Mouse (Mus musculus) cerebellum, adult 2 months (tissue): Measurements from ENCODE around the gene Yipf3. TPM values are rescaled to one million over a fixed set of nuclear protein-coding genes. Genes with fewer than 3 reads are reported as not detected.

Experiments
- DNase-seq, 2 experiments: peaks; one replicate each; pipeline ENCODE4 v3.0.0; 2021
- H3K27ac ChIP-seq: fragments of 200-500 bp; 2 replicates; pipeline ENCODE4 v1.5.1; 2012; ENCODE audit warnings: low read length, control low read depth, inconsistent platforms; ENCODE audit not compliant: insufficient read depth
- H3K27me3 ChIP-seq: fragments of 200-500 bp; 2 replicates; pipeline ENCODE4 v1.6.1; 2012; ENCODE audit warnings: inconsistent platforms, mild to moderate bottlenecking, low read length, moderate library complexity; ENCODE audit not compliant: control insufficient read depth, insufficient read depth
- H3K4me1 ChIP-seq: fragments of 200-500 bp; 2 replicates; pipeline ENCODE4 v1.6.1; 2011; ENCODE audit warnings: low read length; ENCODE audit not compliant: control insufficient read depth, insufficient read depth
- H3K4me3 ChIP-seq: fragments of 200-500 bp; replicated peaks from 2 replicates; pipeline ENCODE3; 2011; ENCODE audit warnings: mild to moderate bottlenecking, low read depth, low read length, control low read depth; ENCODE audit not compliant: insufficient read depth
- CTCF ChIP-seq: fragments of 200-500 bp; IDR thresholded peaks from 2 replicates; pipeline ENCODE4 v1.5.1; 2011; ENCODE audit warnings: low read depth, mild to moderate bottlenecking, control low read depth, low read length, moderate library complexity, borderline replicate concordance; ENCODE audit not compliant: insufficient read depth
- POLR2A ChIP-seq: fragments of 200-500 bp; IDR thresholded peaks from 2 replicates; pipeline ENCODE4 v1.6.1; 2011; ENCODE audit warnings: low read length, control low read depth, borderline replicate concordance; ENCODE audit not compliant: insufficient read depth
- WGBS: fragments of 180-500 bp; shearing (Covaris S2); methylation state at CpG from one replicate; pipeline ENCODE4 v1.1.7; 2018; 5-methylcytosine and 5-hydroxymethylcytosine counted together
- polyA plus RNA-seq: library from polyadenylated mRNA; depleted of rRNA; stranded (reverse); fragments of >200 nt; gene quantifications from 2 replicates; pipeline ENCODE4 v1.2.3, GENCODE M21; 2012

Yipf3 gene
- polyA plus RNA-seq, 1 experiment, result 111 TPM

DNA sequence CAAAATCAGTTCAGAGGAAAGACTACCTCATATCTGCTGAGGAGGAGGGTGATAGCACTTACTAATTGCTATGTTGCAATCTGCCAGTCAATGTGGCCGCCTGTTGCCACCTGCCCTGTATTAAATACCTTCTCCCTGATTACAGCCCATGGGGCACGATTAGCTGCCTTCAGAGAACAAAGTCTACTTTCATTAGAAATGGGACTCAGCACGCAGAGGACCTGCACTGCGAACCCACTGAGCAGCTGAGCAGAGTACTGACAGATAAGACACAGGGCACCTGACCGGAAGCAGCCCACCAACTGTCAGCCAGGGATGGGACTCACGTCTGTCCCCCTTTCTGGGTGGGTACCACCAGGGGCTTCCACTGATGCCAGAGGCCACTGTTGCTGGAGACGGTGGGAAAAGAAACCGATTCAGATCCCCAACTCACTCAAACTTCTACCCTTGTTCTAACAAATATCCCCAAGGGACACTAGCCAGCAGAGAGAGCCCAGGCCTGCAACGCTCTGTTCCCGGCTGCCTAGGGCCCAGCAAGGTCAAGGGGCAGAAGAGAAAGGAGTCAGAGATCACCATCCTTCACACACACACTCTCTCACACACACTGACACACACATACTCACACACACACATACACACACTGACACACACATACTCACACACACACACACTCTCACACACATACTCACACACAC, 20.3 kb downstream of the Yipf3 start:
- TF ChIP-seq POLR2A (no peak), CTCF (no peak)
- WGBS, result 75% methylated on average over 10 of the region's 10 CpGs
- H3K4me3 ChIP-seq, result no peak overlapping the region
- H3K4me1 ChIP-seq, result no peaks in the 10 kb centered on the region
- H3K27ac ChIP-seq, result no peak overlapping the region
- DNase-seq, result no peak
- H3K27me3 ChIP-seq, result no peaks in the 10 kb centered on the region

DNA sequence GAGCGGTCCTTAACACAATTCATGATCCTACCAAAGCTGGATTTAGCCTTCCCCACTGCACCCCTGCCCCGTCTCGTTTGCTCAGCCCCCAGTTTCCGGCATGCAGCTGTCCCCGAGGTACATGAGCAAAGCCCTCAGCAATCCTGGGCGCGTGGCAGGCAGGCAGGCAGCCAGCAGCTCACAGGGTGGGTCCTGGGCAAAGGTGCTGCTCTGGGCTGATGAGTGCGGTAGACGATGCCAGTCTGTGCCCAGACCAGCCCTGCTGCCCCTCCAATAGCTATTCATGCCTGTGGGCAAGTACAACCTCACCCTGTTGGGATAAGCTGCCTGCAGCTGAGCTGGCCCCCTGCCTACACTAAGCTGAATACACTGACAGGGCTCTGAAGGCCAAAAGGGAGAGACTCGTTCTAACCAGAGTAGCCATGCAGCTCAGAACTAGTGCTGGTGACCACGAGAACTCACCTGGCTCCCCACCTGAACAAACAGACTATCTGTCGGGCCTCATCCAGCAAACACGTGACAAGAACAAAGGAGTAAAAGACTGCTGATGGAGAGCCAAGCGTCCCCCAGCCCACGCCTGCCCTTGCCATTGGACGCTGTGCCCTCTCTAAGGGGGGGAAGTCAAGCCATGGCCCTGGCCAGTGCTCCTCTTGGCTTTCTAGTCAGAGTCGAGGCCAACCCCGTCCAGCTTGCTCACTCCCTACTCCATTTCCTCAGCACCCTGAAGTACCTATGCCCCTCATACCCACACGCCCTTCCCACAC, 22.1 kb downstream of the Yipf3 start:
- TF ChIP-seq CTCF (no peak), POLR2A (no peak)

DNA sequence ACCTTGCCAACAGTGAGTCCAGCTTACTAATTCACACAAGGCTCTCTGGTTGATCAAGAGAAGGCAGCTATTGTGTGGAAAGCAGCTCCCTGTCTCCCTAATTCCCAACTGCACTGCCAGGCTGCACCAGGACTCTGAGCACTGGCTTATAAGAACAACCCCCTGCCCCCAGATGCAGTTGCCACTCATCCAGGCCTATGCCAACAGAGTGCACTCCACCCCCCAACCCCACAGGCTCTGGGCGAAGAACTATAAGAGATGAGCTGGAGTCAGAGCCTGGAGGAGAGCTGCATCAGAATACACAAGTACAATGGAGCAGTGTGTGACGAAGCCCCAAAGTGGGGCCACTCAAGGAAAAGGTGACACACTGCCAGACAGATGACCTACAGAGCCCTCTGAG, 24.2 kb downstream of the Yipf3 start:
- H3K4me1 ChIP-seq, result no peaks in the 10 kb centered on the region
- H3K27ac ChIP-seq, result no peak overlapping the region
- TF ChIP-seq CTCF (no peak), POLR2A (no peak)
- no peak overlapping the region for H3K4me3 ChIP-seq
- 84% methylated on average over 2 of the region's 2 CpGs for WGBS
- no peaks in the 10 kb centered on the region for H3K27me3 ChIP-seq
- peak in 1 of 2 experiments; percentile 20 for DNase-seq

More for the DNA sequence above, 22.1 kb downstream of the Yipf3 start:
- Histone ChIP-seq H3K27ac (no peak overlapping the region), H3K27me3 (no peaks in the 10 kb centered on the region), H3K4me1 (no peaks in the 10 kb centered on the region), H3K4me3 (no peak overlapping the region)
- peak in 1 of 2 experiments; percentile 17 for DNase-seq
- 53% methylated on average over 19 of the region's 19 CpGs for WGBS

DNA sequence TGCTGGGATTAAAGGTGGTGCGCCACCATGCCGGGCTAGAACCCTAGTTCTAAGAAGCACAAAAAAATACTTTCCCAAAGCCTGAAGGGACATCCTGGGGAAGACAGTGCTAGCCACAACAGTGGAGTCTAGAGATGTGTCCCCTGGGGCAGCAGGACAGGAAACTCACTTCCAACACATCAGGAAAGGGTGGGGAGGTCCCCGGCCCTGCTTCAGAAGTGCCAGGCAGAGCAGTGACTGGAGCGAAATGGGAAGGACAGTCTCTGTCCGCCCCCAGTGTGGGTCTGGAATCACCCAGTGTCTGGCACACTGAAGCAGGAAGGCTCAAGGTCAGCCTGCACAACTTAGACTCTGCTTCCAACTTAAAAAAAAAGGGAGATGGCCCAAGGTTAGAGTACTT, 24.8 kb downstream of the Yipf3 start:
- TF ChIP-seq POLR2A (no peak), CTCF (no peak)
- no peaks in the 10 kb centered on the region for H3K27me3 ChIP-seq
- 88% methylated on average over 5 of the region's 5 CpGs for WGBS

DNA sequence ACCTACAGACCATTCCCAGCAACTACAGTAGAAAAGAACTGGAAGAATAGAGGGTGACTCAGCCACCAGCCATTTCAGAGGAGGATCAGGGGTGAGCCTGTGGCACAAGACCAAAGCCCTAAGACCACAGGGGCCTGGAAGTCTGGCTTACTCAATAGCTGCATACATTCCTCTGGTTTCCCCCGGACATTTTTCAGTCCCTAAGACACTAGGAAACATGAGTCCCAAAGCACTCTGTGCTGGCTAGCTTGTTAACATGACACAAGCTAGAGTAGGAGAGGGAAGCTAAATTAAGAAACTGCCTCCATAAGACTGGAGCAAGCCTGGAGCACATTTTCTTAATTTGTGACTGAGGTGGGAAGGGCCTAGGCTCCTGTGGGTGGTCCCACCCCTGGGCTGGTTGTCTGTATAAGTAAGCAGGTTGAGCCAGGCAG, 25.9 kb downstream of the Yipf3 start:
- Histone ChIP-seq H3K4me3 (no peak overlapping the region), H3K27me3 (no peaks in the 10 kb centered on the region), H3K4me1 (no peaks in the 10 kb centered on the region), H3K27ac (no peak overlapping the region)
- 39% methylated on average over 1 of the region's 1 CpGs for WGBS
- TF ChIP-seq CTCF (no peak), POLR2A (no peak)
- DNase-seq, result no peak

More for the DNA sequence above, 24.8 kb downstream of the Yipf3 start:
- Histone ChIP-seq H3K4me3 (no peak overlapping the region), H3K4me1 (no peaks in the 10 kb centered on the region), H3K27ac (no peak overlapping the region)
- DNase-seq, result no peak

DNA sequence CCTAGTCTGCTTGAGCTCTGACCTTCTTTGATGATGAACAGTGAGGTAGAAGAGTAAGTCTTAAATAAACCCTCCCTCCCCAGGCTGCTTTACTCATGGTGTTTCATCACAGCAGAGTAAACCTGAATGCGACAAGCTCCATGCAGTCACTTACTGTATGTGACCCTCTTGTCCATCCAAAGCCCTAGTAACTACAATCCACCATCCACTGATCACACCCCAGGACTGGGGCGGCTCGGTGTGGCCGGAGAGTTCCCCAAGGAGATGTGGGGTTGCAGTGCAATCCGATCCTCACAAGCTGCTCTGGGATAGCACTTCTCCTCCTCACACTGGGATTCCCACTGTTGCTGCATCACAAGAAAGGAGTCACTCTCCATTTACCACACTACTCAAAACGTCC, 26.6 kb downstream of the Yipf3 start:
- no peak overlapping the region for H3K27ac ChIP-seq
- WGBS, result 81% methylated on average over 6 of the region's 6 CpGs

DNA sequence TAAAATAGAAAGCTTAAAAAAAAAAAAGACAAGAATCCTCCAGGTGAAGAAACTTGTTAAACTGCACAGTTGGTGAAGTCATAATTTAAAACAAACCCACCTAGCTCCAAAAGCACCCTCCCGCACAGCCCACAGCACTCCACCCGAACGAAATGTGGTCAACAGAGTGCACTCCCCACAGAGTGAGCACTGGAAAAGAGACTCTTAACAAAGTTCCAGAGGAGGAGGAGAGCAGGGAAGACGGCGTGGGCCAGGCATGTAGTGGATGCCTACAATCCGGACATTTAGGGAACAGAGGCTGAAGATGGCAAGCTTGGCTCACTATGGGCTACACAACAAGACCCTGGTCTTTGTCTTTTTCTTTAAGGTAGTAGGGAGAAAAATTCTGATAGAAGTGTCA, 27.2 kb downstream of the Yipf3 start:
- no peaks in the 10 kb centered on the region for H3K27me3 ChIP-seq
- DNase-seq, result no peak
- TF ChIP-seq CTCF, result no peak
- TF ChIP-seq POLR2A, result no peak
- no peak overlapping the region for H3K27ac ChIP-seq
- H3K4me3 ChIP-seq, result no peak overlapping the region
- 83% methylated on average over 6 of the region's 6 CpGs for WGBS
- H3K4me1 ChIP-seq, result no peaks in the 10 kb centered on the region

More for the DNA sequence above, 26.6 kb downstream of the Yipf3 start:
- no peak for TF ChIP-seq POLR2A
- no peak for TF ChIP-seq CTCF
- Histone ChIP-seq H3K4me1 (no peaks in the 10 kb centered on the region), H3K4me3 (no peak overlapping the region), H3K27me3 (no peaks in the 10 kb centered on the region)
- no peak for DNase-seq

DNA sequence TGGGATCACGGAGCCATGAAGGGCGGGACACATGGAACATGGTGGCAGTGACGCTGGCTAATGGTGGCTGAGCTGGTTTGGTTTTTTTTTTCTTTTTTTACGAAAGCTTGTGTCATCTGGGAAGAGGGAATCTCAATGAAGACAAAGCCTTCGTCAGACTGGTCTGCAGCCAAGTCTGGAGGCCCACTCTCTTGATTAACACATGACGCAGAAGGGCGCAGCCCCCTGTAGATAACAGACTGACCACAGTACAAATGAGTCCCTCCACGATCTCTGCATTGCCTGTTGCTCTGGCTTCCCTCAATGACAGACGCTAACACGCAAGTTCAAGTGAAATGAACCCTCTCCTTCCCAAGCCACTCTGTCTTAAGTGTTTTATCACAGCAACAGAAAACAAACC, 27.6 kb downstream of the Yipf3 start:
- Histone ChIP-seq H3K27me3 (no peaks in the 10 kb centered on the region), H3K4me1 (no peaks in the 10 kb centered on the region), H3K4me3 (no peak overlapping the region), H3K27ac (no peak overlapping the region)
- 83% methylated on average over 10 of the region's 10 CpGs for WGBS
- DNase-seq, result no peak
- TF ChIP-seq POLR2A (no peak), CTCF (no peak)
